Mouse (Mus musculus): ENCODE measurements at regions not wholly inside any gene's neighbourhood (a gene's known extent, or its start where the extent isn't known, plus 50 kb on each side); places are given as distances from the start of the nearest gene placed in this dataset.

- no peak for TF ChIP-seq POLR2A (IDR thresholded peaks at IDR 0.05; ENCODE audit: low read depth, low read length)
- TF ChIP-seq CTCF (conservative IDR thresholded peaks at IDR 0.05; ENCODE audit: insufficient read depth, insufficient read length, low read depth, low read length) = no peak
These were observed 57.1 kb downstream of the Pou4f1 start for GRCm38 (mm10) chr14:104410730-104411129.

Data from kidney, adult 2 months (tissue).